Mouse (Mus musculus) thymus, postnatal 36 days (tissue): Measurements from ENCODE around the gene Cyb561d1.

Source experiments
- DNase-seq, 2 experiments: peaks; one replicate each; pipeline ENCODE4 v3.0.0; 2022; ENCODE audit warnings: mixed read lengths in 2 of 2

Gene Cyb561d1

DNA sequence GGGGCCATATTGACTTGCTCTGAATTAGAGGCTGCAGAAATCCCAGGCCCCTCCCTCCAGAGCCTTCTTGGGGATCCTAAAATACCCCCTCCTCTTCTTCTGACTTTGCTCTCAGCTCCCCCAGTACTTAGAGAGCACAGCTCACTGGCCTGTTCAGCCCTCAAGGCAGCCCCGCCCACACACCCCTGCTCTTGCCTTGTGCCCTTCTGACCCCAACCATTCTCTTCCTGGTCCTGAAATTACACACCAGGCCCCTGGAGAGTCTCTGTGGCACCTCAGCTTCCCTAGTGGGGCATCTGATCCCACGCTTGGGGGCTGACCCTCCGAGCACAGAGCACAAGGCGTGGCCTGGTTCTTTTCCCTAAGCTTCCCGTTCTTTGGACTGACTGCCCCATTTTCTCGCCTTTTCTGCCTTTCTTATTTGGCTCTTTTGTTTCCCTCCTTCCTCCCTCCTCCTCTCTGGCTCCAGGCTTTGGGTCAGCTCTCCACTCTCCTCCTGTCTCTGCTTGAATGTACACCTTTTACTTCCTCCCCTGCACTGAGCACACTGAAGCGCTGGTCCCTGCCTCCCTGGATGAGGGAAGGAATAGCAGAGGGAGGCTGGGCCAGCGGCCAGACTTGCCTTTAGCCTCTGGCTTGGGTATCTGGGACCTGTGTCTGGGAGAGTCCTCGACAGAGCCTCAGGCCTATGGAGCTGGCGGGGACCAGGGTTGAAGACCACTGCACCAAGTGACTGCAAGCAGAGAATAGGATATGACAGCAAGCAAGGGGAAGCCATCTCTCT is 35.3 kb downstream of the Cyb561d1 start:
- DNase-seq, result no peak

DNA sequence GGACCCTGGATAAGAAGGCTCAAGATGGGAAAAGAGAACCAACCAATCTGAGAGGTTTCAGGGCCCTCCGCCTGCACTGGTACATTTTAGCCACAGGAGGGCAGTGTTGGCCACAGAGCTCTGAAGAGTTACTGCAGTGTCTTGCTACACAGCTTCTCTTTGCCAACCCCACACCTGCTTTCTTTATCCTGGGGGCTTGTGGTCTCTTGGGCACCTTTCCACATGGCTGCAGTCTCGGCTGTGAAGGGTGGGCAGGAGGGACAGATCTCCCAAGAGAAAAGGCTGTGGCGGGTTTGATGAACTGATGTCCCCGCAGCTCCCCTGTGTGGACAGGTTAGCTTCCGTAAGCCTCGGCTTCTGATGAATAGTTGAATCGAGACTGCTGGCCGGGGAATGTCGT is 36.2 kb downstream of the Cyb561d1 start:
- DNase-seq, result peak; percentile 72 to 73

DNA sequence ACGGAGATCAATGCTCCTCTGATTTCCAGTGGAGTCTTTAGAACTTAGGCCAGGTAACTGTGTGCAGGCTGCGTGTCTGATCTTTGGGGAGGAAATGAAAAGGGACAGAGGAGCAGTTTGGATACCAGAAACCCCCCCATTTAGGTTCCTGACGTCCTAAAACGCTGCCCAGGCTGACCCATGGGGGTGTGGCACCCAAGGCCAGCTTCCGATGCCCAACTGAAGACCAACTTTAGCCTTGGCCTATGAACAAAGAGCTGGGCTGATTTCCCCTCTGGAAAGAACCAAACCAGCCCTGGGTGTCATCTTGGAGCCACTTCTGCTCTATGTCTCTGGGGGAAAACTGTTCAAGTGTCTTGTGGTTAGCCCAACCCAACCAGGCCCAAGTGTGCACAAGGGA is 36.9 kb downstream of the Cyb561d1 start:
- DNase-seq, result no peak

DNA sequence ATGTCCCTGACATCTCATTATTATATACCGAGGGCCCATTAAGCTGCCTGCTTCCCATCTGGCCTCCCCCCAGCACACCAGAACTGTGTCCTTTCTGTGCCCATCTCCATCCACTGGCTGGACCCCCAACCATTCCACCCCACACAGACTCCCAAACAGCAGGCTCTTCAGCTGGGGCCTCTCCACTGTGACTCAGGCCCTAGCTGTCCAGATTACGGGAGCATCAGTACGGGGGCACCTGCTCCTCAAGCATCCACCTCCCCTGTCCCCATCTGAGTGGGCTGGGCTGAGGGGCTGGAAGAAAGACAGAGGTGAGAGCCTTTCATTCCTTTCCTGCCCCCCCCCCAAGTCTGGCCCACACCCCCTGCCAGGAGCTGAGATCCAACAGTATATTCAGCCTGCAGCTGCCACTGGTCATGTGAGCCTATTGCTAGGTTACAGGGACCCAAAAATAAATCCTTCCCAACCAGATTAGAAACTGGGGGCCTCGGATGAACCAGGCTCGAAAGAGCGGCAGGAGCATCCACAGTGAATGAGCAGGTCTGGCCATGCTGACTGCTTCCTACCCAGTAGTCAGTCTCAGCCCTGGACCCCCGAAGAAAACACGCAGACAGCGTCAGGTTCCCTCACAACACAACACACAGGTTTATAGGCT is 42.5 kb downstream of the Cyb561d1 start:
- no peak for DNase-seq

DNA sequence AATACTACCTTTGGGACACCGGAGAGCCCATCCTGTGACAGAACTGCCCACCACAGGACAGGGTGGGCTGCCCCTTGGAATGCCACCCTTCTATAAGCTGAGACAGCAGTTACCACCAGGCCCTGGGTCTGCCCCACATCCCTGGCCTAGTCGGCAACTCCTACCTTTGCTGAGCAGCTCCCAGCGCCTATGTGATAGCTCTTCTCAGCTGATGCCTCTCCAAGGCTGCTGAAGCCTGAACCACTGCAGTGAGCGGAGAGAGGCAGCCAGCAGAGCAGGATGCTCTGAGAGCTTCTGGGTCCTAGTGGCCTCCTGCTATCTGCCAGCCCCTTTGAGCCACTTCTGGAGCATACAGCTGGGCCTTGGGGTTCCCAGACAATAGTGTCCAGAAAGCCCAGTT is 46.4 kb downstream of the Cyb561d1 start, which contains the start of gene Gpr61:
TSS of gene Gpr61 (minus strand) at position 227 of the 400 bp plus-strand sequence.
- DNase-seq, result no peak

DNA sequence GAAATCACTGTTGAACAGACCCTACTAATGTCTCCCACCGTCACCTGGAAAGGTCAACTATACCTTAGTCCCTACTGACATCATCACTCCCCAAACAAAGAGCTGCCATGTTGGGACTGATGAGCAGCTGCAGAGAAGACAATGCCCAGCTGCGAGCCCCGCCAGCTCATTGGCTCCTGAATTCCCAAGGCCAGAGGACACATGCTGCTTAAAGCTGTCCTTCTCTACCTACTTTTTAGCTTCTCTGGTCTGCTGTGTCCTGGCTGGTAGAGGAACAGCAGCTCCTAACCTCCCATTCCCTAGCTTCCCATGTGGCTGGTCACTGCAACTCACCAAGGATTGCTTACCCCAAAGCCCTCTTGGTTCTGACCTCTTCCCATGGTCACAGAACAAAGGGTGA is 48.7 kb downstream of the Cyb561d1 start:
- DNase-seq, result no peak

DNA sequence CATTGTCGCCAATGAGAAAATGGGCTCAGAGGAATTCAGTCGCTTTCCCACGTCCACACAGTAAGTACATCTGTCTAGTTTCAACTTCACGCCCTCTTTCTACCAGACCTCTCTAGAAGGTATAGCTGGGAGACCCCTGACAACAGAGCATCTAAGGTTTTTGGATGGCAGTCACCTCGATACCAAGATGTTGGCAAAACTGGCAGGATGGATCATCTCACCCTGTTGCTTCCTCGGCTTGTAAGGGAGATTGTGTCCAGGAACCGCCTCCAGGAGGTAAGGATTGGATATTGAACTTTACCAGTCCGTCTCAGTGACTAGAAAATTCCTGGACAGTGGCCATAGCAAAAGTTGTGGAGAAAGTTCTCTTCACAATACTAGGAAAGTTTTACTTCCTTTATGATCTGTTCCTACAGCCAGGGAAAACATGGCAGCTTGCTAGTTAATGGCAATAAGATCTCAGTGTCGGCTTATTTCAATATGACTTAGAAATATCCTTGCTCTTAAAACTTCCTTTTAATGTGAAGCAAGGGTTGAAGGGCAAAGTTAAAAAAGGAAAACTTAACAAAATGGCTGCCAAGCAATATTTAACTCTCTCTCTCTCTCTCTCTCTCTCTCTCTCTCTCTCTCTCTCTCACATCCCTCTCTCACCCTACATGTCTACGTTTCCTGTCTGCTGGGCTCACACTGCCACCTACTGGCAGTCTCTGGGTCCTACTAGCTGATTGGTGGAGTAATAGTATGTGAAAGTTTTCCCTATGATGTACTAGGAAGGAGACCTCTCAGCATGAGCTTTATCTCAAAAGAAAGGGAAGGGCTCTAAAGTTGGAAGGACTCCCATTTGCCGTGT is 53.4 kb downstream of the Cyb561d1 start:
- DNase-seq, result peak; percentile 86 to 89

DNA sequence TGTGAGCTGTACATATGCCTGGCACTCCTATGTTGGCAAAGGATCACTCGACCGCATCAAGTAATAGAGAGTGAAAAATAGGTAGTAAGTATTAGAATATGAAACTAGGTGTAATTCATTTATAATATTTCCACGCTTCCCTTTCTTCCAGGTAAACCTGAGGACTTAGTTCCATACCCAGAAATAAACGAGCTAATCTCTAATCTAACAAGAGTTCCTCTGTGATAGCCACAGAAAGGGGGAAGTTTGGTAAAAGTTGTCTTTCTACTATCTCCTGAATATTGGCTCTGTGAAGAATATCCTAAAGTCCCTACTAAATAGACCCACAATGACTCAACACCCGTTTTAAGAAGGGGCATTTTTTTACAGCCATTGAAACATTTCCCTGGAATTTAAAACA is 54.3 kb downstream of the Cyb561d1 start:
- no peak for DNase-seq
